ENCODE assay signal across 24 mouse cellular contexts in the genomic region with DNA sequence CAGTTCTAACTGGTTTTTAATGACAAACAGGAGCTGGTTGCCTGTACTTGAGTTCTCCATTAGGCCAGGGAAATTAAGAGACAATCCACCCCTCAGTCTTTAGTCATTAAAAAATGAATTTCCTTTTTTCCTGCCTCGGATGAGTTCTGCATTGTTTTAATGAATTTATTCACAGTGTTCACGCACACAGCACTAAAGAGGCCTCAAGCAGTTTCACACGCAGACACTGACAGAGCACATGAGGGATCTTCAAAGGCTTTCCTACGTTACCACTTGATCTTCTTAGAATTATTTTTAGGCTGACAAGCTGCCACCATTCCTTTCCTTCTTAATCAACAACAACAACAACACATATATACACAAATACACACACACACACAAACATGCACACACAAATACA.
"Had no signal": no experiment of that assay in that cellular context is flagged by ENCODE, and none has a peak within 500 bp of the region (broad histone marks: within the 10 kb centered on the region; RNA-seq: fewer than 3 reads in every experiment).

No protein-coding gene starts in this region.

- H3K9ac ChIP-seq: heart, embryonic 13.5 days; heart, embryonic 15.5 days; hindbrain, embryonic 13.5 days; hindbrain, embryonic 15.5 days; kidney, embryonic 15.5 days; limb, embryonic 12.5 days had no signal

- H3K36me3 ChIP-seq: heart, embryonic 13.5 days; heart, embryonic 15.5 days; hindbrain, embryonic 13.5 days; hindbrain, embryonic 15.5 days; kidney, embryonic 15.5 days; limb, embryonic 10.5 days; limb, embryonic 12.5 days had no signal

- H3K27me3 ChIP-seq: heart, embryonic 13.5 days; heart, embryonic 15.5 days; hindbrain, embryonic 13.5 days; hindbrain, embryonic 15.5 days; kidney, embryonic 15.5 days; limb, embryonic 12.5 days had no signal

- H3K4me2 ChIP-seq: heart, embryonic 11.5 days; heart, embryonic 13.5 days; heart, embryonic 15.5 days; hindbrain, embryonic 13.5 days; hindbrain, embryonic 15.5 days; kidney, embryonic 15.5 days; limb, embryonic 12.5 days had no signal

- DNase-seq: gastrocnemius, postnatal 14 days; gastrocnemius, postnatal 36 days; heart, adult 11 months; heart, adult 2 months; heart, postnatal 14 days; heart, postnatal 36 days; kidney, adult 11 months; kidney, adult 2 months; kidney, adult 9 months; kidney, postnatal 14 days; kidney, postnatal 36 days; liver had no signal

- H3K4me3 ChIP-seq: heart, adult 2 months; heart, embryonic 13.5 days; heart, embryonic 15.5 days; hindbrain, embryonic 13.5 days; hindbrain, embryonic 15.5 days; kidney, embryonic 15.5 days; left cerebral cortex, adult 2 months; limb, embryonic 10.5 days; limb, embryonic 12.5 days had no signal

- ATAC-seq: intestine, embryonic 16.5 days had no signal

- H3K4me1 ChIP-seq: heart, embryonic 15.5 days; hindbrain, embryonic 15.5 days; kidney, embryonic 15.5 days; limb, embryonic 12.5 days had no signal

- H3K27ac ChIP-seq: heart, adult 2 months; heart, embryonic 13.5 days; heart, embryonic 15.5 days; hindbrain, embryonic 13.5 days; hindbrain, embryonic 15.5 days; hindbrain, postnatal 0 days; kidney, embryonic 15.5 days; kidney, postnatal 0 days; left cerebral cortex, adult 2 months; limb, embryonic 10.5 days; limb, embryonic 12.5 days had no signal

- H3K9me3 ChIP-seq: heart, embryonic 13.5 days; heart, embryonic 15.5 days; hindbrain, embryonic 15.5 days; kidney, embryonic 15.5 days; limb, embryonic 10.5 days; limb, embryonic 12.5 days had no signal
